Mouse (Mus musculus) hindbrain, embryonic 12.5 days (tissue): ENCODE data around the gene Rbm33. TPM values are rescaled to one million over a fixed set of nuclear protein-coding genes. Genes with fewer than 3 reads are reported as not detected.

Experiments used
- ATAC-seq: fragments of 200-750 bp; cut with Nextera tagmentation; 2 replicates; pipeline ENCODE4 v1.8.0; 2017; ENCODE audit warnings: moderate TSS enrichment; ENCODE audit not compliant: low FRiP score
- H3K27ac ChIP-seq: fragments of 300-500 bp; sonication (generic); 2 replicates; pipeline ENCODE4 v1.5.1; 2016; ENCODE audit warnings: mild to moderate bottlenecking
- H3K27me3 ChIP-seq: fragments of 300-500 bp; sonication (generic); 2 replicates; pipeline ENCODE4 v1.6.1; 2016; ENCODE audit warnings: mild to moderate bottlenecking
- H3K36me3 ChIP-seq: fragments of 300-500 bp; sonication (generic); 2 replicates; pipeline ENCODE4 v1.6.1; 2016; ENCODE audit warnings: mild to moderate bottlenecking
- H3K4me1 ChIP-seq: fragments of 300-500 bp; sonication (generic); 2 replicates; pipeline ENCODE4 v1.6.1; 2016
- H3K4me2 ChIP-seq: fragments of 300-500 bp; sonication (generic); replicated peaks from 2 replicates; pipeline ENCODE4 v1.6.1; 2016; ENCODE audit warnings: mild to moderate bottlenecking
- H3K4me3 ChIP-seq: fragments of 300-500 bp; sonication (generic); 2 replicates; pipeline ENCODE4 v1.5.1; 2016; ENCODE audit warnings: mild to moderate bottlenecking
- H3K9ac ChIP-seq: fragments of 300-500 bp; sonication (generic); 2 replicates; pipeline ENCODE4 v1.6.1; 2016; ENCODE audit warnings: mild to moderate bottlenecking, moderate library complexity
- H3K9me3 ChIP-seq: fragments of 300-500 bp; sonication (generic); replicated peaks from 2 replicates; pipeline ENCODE4 v1.6.1; 2016; ENCODE audit warnings: mild to moderate bottlenecking
- WGBS: fragments of 180-500 bp; shearing (Covaris S2); methylation state at CpG from one replicate; pipeline ENCODE4 v1.1.7; 2016; 5-methylcytosine and 5-hydroxymethylcytosine counted together
- polyA plus RNA-seq: library from polyadenylated mRNA; unstranded; fragments of >200 nt; fragmentation: Nextera tagmentation; extraction: Ambion mirVana; gene quantifications from 2 replicates; pipeline ENCODE4 v1.2.1, GENCODE M21; 2016

Rbm33 gene
- polyA plus RNA-seq, 1 experiment from 2014 or later = 24.5 TPM

GRCm38 (mm10) chr5:28333731-28334130 is 16.8 kb downstream of the Rbm33 start:
- 94% methylated on average over 2 of the region's 2 CpGs for WGBS
- no peak overlapping the region for H3K27ac ChIP-seq
- H3K9ac ChIP-seq = no peak overlapping the region
- H3K4me2 ChIP-seq = no peak overlapping the region
- H3K9me3 ChIP-seq = no peaks in the 10 kb centered on the region
- no peak overlapping the region for H3K4me3 ChIP-seq
- no peaks in the 10 kb centered on the region for H3K4me1 ChIP-seq
- ATAC-seq = no peak
- H3K27me3 ChIP-seq = no peaks in the 10 kb centered on the region
- H3K36me3 ChIP-seq = peaks cover 40% of the 10 kb centered on the region

GRCm38 (mm10) chr5:28351857-28352513 is 35.1 kb downstream of the Rbm33 start:
- no peaks in the 10 kb centered on the region for H3K27me3 ChIP-seq
- H3K4me1 ChIP-seq = no peaks in the 10 kb centered on the region
- H3K9ac ChIP-seq = no peak overlapping the region
- no peaks in the 10 kb centered on the region; the same call in 1 of the 2 replicates for H3K9me3 ChIP-seq
- H3K27ac ChIP-seq = no peak overlapping the region
- peaks cover 46% of the 10 kb centered on the region for H3K36me3 ChIP-seq
- no peak for ATAC-seq
- H3K4me3 ChIP-seq = no peak overlapping the region
- H3K4me2 ChIP-seq = no peak overlapping the region

- no peaks in the 10 kb centered on the region for H3K27me3 ChIP-seq
- no peaks in the 10 kb centered on the region for H3K4me1 ChIP-seq
- H3K9me3 ChIP-seq = no peaks in the 10 kb centered on the region; the same call in 1 of the 2 replicates
- H3K36me3 ChIP-seq = peaks cover 57% of the 10 kb centered on the region
- no peak overlapping the region for H3K4me2 ChIP-seq
- no peak overlapping the region for H3K4me3 ChIP-seq
- ATAC-seq = no peak
- H3K27ac ChIP-seq = no peak overlapping the region
- H3K9ac ChIP-seq = no peak overlapping the region
Measured at GRCm38 (mm10) chr5:28355614-28356013, 38.7 kb downstream of the Rbm33 start.

GRCm38 (mm10) chr5:28360745-28361144 is 43.8 kb downstream of the Rbm33 start:
- Histone ChIP-seq H3K27ac (no peak overlapping the region), H3K4me1 (no peaks in the 10 kb centered on the region), H3K4me3 (no peak overlapping the region), H3K9me3 (no peaks in the 10 kb centered on the region), H3K36me3 (peaks cover 78% of the 10 kb centered on the region), H3K27me3 (no peaks in the 10 kb centered on the region), H3K9ac (no peak overlapping the region), H3K4me2 (no peak overlapping the region)
- WGBS = 86% methylated on average over 2 of the region's 2 CpGs
- ATAC-seq = no peak

GRCm38 (mm10) chr5:28368056-28368455 is 51.1 kb downstream of the Rbm33 start:
- 60% methylated on average over 2 of the region's 2 CpGs for WGBS
- Histone ChIP-seq H3K4me1 (0 out of 2 replicates have a peak, but pooled peaks cover under 1% of the 10 kb centered on the region), H3K27me3 (no peaks in the 10 kb centered on the region), H3K9ac (no peak overlapping the region), H3K4me3 (no peak overlapping the region), H3K9me3 (no peaks in the 10 kb centered on the region), H3K36me3 (peaks cover 52% of the 10 kb centered on the region), H3K4me2 (no peak overlapping the region), H3K27ac (peak overlapping the region; percentile 19; the same call in 1 of the 2 replicates)
- no peak for ATAC-seq

- no peak overlapping the region for H3K4me2 ChIP-seq
- ATAC-seq = no peak
- H3K9ac ChIP-seq = no peak overlapping the region
- no peak overlapping the region for H3K27ac ChIP-seq
- no peak overlapping the region for H3K4me3 ChIP-seq
- peaks cover 10% of the 10 kb centered on the region; the same call in 1 of the 2 replicates for H3K4me1 ChIP-seq
- no peaks in the 10 kb centered on the region for H3K9me3 ChIP-seq
- H3K36me3 ChIP-seq = peaks cover 24% of the 10 kb centered on the region
- no peaks in the 10 kb centered on the region for H3K27me3 ChIP-seq
Measured at GRCm38 (mm10) chr5:28370836-28371235, 53.9 kb downstream of the Rbm33 start.

GRCm38 (mm10) chr5:28372172-28372664 is 55.3 kb downstream of the Rbm33 start:
- Histone ChIP-seq H3K9ac (no peak overlapping the region), H3K27me3 (no peaks in the 10 kb centered on the region), H3K9me3 (no peaks in the 10 kb centered on the region), H3K4me3 (no peak overlapping the region), H3K4me1 (peaks cover 10% of the 10 kb centered on the region; the same call in 1 of the 2 replicates), H3K27ac (no peak overlapping the region), H3K36me3 (peaks cover 17% of the 10 kb centered on the region), H3K4me2 (no peak overlapping the region)
- WGBS = 97% methylated on average over 1 of the region's 1 CpGs
- ATAC-seq = no peak

- 75% methylated on average over 2 of the region's 2 CpGs for WGBS
- Histone ChIP-seq H3K4me1 (peaks cover 10% of the 10 kb centered on the region; the same call in 1 of the 2 replicates), H3K4me2 (no peak overlapping the region), H3K36me3 (peaks cover 21% of the 10 kb centered on the region), H3K27ac (peak overlapping the region; percentile 32), H3K27me3 (no peaks in the 10 kb centered on the region), H3K4me3 (no peak overlapping the region), H3K9ac (no peak overlapping the region), H3K9me3 (no peaks in the 10 kb centered on the region)
- peak; percentile 68; the same call in 1 of the 2 replicates for ATAC-seq
Measured at GRCm38 (mm10) chr5:28373498-28374427, 56.8 kb downstream of the Rbm33 start.

- Histone ChIP-seq H3K9me3 (no peaks in the 10 kb centered on the region), H3K4me1 (peaks cover 10% of the 10 kb centered on the region; the same call in 1 of the 2 replicates), H3K27me3 (no peaks in the 10 kb centered on the region), H3K4me3 (no peak overlapping the region), H3K9ac (no peak overlapping the region), H3K27ac (no peak overlapping the region), H3K4me2 (no peak overlapping the region), H3K36me3 (peaks cover 24% of the 10 kb centered on the region; the same call in 1 of the 2 replicates)
- no peak for ATAC-seq
Measured at GRCm38 (mm10) chr5:28377299-28377698, 60.4 kb downstream of the Rbm33 start.

GRCm38 (mm10) chr5:28382289-28382688 is 65.4 kb downstream of the Rbm33 start:
- H3K4me2 ChIP-seq = no peak overlapping the region
- no peak overlapping the region for H3K9ac ChIP-seq
- no peak overlapping the region for H3K27ac ChIP-seq
- no peak overlapping the region for H3K4me3 ChIP-seq
- peaks cover 26% of the 10 kb centered on the region for H3K36me3 ChIP-seq
- ATAC-seq = no peak
- H3K27me3 ChIP-seq = no peaks in the 10 kb centered on the region
- no peaks in the 10 kb centered on the region for H3K9me3 ChIP-seq
- 98% methylated on average over 1 of the region's 1 CpGs for WGBS
- no peaks in the 10 kb centered on the region for H3K4me1 ChIP-seq

- no peak overlapping the region for H3K27ac ChIP-seq
- no peak overlapping the region for H3K4me2 ChIP-seq
- H3K9ac ChIP-seq = no peak overlapping the region
- no peak for ATAC-seq
- no peaks in the 10 kb centered on the region for H3K27me3 ChIP-seq
- H3K4me3 ChIP-seq = no peak overlapping the region
- WGBS = 94% methylated on average over 3 of the region's 3 CpGs
- no peaks in the 10 kb centered on the region for H3K9me3 ChIP-seq
- no peaks in the 10 kb centered on the region for H3K4me1 ChIP-seq
- peaks cover 47% of the 10 kb centered on the region for H3K36me3 ChIP-seq
Measured at GRCm38 (mm10) chr5:28386783-28387182, 69.9 kb downstream of the Rbm33 start.

- Histone ChIP-seq H3K36me3 (peaks cover 50% of the 10 kb centered on the region), H3K27ac (no peak overlapping the region)
- WGBS = 87% methylated on average over 9 of the region's 9 CpGs
Measured at GRCm38 (mm10) chr5:28387531-28388179, 70.7 kb downstream of the Rbm33 start.

More at GRCm38 (mm10) chr5:28387531-28388179, 70.7 kb downstream of the Rbm33 start:
- ATAC-seq = no peak
- Histone ChIP-seq H3K4me3 (no peak overlapping the region), H3K27me3 (no peaks in the 10 kb centered on the region), H3K9me3 (no peaks in the 10 kb centered on the region), H3K4me2 (no peak overlapping the region), H3K4me1 (no peaks in the 10 kb centered on the region), H3K9ac (no peak overlapping the region)
